Mouse (Mus musculus): Measurements from ENCODE around the gene Plac9a.
"Not testable (repeated sequence)": the region's sequence is repeated elsewhere in the genome, so short reads cannot be mapped to it uniquely, and the experiment has no call there.

Plac9a gene

DNA sequence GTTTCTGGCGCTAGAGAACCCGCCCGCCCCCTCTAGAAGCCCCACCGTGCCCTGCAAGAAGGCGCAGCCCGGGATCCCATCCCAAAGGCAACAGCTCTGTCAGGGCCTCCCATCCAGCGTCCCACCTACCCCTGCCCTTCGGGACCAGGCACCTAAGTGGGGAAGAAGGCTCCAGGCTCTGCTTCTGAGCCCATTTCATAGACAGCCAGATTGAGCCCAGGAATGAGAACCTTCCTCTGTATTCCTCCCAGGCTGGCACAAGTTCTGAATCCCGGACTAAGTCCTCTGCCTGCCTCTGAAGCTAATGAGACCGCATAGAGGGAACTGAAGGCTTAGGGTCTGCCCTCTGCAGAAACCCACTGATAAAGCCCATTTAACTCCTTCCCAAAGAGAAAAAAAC lies at the start of gene Plac9a:
Plac9a (minus strand) TSS at position 101 of the 400 bp plus-strand sequence.
- not testable (repeated sequence) for DNase-seq (ENCODE audit: low spot score)

DNA sequence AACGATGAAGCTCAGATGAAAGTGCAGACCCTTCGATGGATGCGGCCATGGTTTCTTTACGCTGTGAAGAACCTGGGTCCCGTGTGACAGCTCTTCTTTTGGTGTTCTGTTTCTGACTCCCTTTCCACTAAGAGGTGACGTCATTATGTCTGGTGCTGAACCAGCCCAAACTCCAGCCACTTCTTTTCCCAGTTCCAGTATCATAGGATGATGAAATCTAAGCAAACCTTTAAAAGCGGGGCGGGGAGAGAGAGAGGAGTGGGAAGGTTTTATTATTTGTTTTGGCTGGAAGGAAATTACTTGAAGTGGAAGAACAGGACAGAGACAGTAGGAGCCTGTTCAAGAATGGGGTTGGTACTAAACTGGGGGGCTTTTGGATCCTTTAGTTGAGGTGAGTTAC lies 35.1 kb upstream of the Plac9a start, which contains the start of gene Cphx1:
Cphx1 (plus strand) TSS at position 301 of the 400 bp plus-strand sequence.
- DNase-seq (ENCODE audit: low spot score) = not testable (repeated sequence)

DNA sequence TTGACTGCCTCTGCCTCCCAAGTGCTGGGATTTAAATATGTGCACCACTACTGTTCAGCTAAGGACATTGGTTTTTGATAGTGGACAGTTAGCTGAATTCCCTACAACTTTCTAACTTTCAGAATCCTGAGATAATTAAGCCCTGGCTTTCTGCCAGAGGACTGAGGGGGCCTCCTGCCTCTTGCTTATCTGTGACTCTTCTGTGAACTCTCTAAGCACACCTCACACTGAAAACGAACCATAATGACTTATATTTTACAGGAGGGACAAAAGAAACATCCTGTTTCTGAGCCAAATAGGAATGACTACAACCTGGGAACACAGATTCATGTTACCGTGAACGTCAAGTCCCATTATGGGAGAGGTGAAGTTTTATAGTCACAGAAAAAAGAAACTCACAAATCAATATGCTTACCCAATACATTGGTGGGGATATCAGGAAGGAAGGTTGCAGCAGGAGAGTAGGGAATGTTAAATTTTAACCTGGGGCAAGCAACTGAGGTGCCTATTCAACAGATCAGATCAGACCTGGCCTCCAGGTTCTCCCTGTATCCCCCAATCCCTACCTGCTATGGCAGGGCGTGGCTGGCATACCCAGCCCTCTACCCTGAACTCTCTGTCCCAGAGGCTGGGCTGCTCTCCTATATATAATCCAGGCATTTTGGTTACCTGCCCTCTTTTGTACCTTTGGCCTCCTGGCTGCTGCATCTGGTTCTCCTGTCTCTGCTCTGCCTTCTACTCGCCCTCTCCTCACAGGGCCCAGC lies 34.1 kb upstream of the Plac9a start:
- DNase-seq (ENCODE audit: low spot score) = not testable (repeated sequence)

DNA sequence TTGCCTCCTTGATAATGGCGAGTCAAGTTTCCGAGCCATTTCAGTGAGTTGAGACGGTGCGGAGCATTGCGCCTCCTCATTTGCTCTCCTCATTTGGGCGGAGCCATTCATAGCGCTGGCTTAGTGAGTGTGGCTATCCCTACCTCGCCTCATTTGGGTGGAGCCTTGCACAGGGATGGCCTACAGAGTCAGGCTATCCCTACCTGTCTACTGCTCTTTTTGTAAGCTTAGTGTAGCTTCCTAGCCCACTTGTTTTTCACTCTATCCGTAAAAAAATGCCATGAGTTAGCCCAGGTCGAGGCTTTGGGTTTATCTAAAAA lies 24.6 kb upstream of the Plac9a start, which contains the start of gene Tmem254a:
Tmem254a (minus strand) TSS at position 111 of the 320 bp plus-strand sequence.
- not testable (repeated sequence) for DNase-seq (ENCODE audit: low spot score)

DNA sequence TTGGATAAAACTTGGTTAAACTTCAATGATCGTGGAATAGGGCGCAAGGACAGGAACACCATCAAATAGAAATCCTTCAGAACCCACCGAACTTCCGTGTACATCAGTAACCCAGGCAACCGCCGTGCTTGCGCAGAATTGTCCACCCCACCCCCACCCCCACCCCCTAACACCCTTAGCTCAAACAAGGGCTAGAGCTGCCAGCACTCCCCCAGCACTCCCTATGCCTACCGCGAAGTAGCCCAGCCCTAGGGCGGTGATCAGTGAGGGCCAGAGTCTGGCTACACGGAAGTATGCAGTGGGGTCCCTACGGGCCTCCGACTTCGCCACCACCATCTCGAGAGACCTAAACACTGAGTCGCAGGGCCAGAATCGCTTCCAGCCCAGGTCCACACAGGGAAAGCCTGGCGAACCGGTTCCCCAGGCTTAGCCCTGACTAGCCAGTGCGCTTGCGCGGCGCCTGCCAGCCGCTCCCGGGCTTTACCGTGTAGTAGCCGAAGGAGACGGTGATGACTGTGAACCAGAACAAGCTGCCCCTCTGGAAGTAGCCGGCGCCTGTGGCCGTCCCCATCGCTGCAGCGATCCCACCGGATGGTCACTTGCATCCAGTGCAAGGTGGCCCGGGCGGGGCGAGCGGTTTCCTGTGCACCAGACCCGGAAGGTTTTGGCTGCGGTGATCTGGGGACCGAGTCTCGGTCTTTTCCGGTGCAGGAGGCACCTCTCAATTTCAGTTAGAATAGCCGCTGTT lies 24.1 kb upstream of the Plac9a start:
- DNase-seq (ENCODE audit: low spot score) = not testable (repeated sequence)

DNA sequence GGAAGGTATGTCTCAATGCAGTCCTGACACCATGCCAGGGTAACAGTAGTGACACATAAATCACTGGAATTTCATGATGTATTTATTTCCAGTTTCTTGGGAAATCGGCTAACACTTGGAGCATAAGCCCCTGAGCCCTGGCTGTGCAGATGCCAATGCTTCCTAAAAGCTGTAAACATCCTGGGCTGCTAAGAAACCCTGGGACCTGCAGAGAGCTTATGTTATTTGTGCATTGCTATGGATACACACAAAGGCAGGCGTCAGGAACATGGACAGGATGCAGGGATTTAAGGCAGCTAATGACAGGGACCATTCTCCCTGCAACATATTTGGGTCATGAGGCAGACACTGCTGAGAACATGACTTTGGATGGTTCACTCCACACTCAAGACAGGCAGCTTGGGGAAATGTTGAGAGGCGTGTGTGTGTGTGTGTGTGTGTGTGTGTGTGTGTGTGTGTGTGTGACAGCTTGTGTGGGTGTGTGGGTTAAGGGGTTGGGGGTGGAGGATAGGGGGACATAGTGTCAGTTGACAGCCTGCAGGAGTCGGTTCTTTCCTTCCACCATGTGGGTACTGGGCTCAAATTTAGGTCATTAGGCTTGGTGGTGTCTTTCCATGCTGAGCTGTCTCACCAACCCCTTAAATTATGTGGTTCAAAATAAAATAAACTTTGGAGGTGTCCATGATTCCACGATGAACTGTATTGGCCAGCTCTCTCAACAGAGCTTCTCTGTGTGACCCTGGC lies 15.7 kb upstream of the Plac9a start:
- not testable (repeated sequence) for DNase-seq (ENCODE audit: low spot score)

DNA sequence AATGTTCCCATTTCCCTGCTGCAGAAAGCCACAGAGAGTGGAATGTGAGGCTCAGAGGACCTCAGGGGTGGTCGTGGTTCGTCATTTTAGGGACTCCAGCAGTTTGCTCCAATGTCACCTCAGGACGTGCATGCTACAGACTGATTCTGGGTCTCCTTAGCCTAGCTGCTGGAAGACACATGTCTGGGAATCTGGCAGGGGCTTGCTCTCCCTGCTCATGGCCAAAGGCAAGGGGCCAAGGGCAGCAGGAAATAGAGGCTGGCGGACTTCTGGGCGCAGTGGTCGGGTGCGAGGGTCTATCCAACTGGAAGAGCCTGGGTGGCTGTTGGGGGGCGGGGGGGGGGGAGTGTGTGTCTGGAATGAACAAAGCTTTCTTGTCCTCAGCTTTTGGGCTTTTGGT lies 6.1 kb upstream of the Plac9a start:
- DNase-seq (ENCODE audit: low spot score) = not testable (repeated sequence)

DNA sequence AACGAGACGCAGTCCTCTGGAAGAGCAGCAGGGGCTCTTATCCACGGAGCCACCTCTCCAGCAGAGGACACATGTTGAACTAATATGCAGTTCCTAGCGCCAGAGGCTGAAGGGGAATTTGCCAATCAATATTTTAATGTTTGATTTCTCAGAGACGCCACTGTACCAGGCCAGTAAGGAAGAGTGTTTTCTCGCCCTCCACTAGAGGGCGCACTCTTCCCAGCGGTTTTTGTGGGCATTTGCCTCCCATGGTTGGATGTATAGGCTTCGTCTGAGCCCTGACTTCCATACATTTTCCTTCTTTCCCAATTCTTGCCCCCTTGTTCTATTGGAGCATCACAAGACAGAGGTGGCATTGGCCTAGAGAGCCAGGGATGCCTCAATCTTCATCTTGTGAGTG lies 4.4 kb upstream of the Plac9a start:
- not testable (repeated sequence) for DNase-seq (ENCODE audit: low spot score)

DNA sequence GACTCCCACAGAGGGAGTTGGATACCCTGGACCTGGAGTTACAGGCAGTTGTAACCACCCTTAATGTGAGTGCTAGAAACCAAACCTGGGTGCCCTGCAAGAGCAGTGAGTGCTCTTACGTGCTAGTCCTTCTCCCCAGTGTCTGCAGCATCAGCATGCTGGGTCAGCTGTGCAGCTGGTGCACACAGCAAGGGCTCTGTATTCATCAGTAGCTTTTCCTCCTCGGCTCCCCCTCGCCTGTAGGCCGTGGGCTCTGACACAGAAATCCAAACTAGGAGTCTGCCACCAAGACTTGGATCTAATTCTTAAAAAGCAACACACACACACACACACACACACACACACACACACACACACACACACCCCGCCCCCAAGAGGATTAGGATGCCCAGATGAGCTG lies 2.3 kb upstream of the Plac9a start:
- not testable (repeated sequence) for DNase-seq (ENCODE audit: low spot score)

DNA sequence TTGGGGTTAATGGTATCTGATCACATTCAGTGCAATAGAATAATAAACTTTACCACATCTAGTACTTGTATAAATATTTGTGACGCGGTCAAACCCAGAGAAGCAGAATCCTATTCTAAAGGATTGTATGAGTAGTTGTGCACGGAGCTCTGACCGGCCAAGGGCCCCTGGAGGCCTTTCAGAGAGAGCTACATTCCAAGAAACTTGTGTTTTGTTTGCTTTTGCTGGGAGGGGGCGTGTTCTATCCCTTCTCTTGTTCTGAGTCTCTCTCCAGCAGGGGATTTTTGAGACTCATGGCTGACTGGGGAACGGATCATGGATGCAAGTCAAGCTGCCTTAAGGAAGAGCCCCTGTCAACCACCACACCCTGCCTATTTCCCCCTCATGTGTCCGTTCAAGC lies 7.2 kb downstream of the Plac9a start:
- DNase-seq (ENCODE audit: low spot score) = not testable (repeated sequence)

DNA sequence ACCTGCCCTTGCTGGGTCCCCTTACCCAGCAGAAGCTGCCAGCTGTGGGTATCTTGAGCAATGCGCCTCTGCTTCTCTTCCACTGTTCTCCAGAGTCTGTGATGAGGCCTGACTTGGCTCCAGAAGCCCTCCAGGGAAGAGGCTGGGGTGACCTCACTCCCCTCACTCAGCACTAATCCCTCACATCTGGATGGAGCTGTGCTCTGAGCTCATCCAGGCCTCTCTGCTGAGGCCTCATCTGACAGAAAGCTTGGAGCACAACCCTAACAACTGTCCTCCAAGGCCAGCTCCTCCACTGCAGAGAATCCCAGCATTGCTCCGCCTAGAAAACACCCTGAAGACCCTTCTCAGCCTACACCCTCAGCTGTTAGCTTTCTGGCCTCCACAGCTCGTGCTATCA lies 8.3 kb downstream of the Plac9a start:
- DNase-seq (ENCODE audit: low spot score) = not testable (repeated sequence)

DNA sequence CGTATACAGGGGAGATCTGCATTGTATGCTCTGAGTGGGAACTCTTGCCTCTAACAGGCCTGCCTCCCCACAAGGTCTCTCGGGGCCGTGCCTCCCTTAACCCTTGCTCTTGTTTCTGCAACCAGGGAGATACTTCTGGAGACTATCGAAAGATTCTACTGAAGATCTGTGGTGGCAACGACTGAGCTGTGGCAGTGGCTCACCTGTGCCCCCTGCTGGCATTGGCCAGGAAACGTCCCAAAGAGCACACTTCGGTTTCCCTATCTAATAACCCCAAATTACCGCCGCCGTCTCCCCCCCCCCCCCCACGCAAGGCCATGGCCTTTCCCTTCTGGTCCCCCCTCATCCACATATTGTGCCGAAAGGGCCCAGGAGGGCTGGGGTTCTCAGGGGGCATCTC lies 17.0 kb downstream of the Plac9a start:
- not testable (repeated sequence) for DNase-seq (ENCODE audit: low spot score)

DNA sequence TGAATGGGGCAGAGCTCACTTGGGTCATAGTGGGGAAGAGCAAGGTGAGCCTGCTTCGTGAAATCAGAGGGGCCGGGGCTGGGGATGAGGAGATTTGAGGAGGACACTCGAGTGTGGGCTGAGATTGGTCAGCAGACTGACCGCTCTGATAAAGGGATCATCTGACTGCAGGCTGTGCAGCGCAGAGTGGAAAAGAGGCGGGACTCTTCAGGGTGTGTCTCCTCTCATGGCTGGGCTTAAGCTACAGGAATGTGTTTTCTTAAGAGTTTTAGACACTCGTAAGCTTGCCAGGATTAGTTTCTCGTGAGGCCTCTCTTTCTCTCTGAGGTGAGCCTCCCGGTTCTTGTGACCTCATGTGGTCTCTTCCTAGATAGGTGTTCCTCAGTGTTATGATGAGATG lies 21.1 kb downstream of the Plac9a start:
- not testable (repeated sequence) for DNase-seq (ENCODE audit: low spot score)

DNA sequence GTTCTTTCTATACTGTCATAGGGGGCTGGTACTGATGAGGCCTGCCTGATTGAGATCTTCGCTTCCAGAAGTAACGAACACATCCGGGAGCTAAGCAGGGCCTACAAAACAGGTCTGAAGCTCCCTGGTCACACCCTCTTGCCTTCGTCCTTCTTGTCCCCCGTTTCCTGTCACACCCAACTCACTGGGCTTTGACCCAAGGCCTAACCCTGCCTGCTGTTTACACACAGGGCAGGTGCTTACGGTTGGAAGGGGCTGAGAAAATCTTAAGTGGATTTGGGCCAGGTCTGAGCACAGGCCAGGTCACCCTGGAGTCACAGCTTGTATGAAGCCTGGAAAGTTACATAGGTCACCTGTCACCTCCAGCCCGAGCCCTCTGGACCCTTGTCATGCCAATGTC lies 26.3 kb downstream of the Plac9a start:
- not testable (repeated sequence) for DNase-seq (ENCODE audit: low spot score)

DNA sequence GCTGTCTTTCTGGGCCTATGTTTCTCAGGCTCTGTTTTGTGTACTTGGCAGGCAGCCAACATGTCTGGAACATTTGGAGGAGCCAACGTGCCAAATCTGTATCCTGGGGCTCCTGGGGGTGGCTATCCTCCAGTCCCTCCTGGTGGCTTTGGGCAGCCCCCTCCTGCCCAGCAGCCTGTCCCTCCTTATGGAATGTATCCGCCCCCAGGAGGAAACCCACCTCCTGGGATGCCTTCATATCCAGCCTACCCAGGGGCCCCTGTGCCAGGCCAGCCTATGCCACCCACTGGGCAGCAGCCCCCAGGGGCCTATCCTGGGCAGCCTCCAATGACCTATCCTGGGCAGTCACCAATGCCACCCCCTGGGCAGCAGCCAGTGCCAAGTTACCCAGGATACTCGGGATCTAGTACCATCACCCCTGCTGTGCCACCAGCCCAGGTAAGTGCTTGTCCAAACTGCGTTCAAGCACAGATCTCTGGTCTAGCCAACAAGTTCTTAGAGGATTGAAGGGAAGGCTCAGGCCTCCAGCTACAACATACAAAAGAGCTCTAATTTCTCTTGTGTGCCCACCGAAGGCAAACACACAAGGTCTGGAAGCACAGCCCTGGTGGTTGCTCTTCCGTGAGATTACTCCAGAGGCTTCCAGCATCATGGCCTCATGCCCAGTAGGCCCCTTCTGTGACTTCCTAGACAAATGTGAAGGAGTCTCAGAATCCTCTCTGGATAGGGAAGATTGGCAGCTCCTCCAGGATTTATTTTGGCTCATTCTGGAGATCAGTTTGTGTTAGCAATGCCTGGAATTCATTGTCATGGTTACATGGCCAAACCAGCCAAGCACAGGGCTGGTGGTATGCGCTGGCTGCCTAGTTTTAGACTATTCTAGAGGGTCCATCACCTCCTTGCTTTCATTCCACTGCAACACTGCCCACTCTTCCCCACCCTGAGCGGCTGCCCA lies 30.2 kb downstream of the Plac9a start:
- DNase-seq (ENCODE audit: low spot score) = no peak

DNA sequence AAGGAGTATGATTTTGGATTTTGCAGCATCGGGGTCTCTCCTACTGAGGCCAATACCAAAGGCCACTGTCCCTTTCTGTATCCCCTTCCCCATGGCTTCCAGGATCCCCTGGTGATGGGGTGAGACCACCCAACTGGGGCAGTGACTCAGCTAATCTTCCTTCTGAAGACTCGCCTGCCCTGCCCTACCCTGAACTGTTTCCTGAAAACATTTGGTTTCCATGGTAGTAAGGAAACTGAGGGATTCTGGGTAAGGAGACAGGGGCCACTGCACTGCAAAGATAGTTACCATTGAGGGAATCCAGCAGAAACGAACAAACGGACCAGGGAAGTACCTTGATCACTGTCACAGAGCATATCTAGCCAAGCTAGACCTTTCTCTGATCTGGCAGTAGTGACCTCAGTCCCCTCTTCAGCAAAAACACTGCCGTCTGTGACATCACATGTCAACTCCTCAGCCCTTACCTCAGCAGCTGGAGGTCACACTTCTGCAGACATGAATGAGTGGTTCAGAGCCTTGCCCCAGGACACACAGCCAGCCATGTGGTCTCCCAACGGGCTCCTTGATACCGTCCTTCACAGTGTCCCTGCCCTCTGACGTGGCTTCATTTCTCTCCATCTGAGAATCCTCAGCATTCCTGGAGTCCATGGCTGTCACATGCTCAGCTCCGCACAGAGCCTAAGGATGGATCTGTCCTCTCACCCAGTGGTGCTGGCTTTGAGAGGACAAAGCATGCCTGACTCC lies 33.6 kb downstream of the Plac9a start:
- DNase-seq (ENCODE audit: low spot score) = no peak

DNA sequence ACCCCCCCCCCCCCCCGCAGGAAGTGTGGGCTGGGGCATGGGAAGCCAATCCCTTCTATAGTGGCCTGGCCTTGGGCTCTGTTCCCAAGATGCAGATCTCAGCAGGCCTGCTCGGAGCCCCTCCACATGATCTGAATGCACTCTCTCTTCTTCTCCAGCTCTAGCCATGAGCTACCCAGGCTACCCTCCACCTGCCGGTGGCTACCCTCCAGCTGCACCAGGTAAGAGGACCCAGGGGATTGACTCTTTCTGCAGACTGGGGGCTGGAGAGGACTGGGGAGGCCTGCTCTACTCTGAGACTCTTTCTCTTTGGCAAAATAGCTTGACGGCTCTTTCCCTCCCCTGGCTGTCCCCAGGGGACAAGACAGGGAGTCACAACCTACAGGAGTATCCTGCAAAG lies 34.2 kb downstream of the Plac9a start:
- no peak for DNase-seq (ENCODE audit: low spot score)

DNA sequence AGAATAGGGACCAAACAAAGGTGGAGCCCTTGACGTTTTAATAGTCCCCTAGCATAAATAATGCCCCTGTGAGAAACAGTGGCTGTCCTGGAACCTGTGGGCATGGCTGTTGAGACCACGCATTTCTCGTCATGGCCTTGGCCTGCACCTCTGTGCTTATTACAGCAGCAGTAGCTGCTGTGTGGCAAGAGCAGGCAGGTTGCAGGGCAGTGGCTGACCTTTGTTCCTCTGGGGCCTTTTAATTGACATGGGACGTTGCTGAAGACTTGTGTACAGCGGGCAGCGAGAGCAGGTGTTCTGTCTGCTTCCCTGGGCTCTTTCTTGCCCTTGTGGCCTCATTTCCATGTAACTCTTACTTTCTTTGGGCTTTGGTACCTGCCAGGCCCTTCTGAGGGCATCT lies 35.1 kb downstream of the Plac9a start:
- no peak for DNase-seq (ENCODE audit: low spot score)

DNA sequence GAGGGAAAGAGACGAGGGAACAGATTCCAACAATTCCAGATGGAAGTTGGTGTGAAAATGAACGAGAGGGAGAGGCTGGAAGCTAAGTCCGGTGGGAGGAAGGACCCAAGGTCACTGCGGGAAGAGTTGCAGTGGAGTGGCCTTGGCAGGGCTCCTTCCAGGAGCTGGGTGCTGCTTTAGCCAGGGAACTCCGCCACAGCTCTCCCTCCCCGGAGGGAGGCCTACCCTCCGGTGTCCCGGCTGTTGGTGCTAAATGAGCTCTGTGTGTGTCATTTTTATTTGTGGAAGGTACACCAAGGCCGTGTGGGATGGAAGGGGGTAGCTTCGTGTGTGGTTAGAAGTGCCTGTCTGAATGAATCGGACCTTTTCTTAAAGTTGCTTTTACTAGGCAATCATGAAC lies 36.1 kb downstream of the Plac9a start:
- DNase-seq (ENCODE audit: low spot score) = no peak

DNA sequence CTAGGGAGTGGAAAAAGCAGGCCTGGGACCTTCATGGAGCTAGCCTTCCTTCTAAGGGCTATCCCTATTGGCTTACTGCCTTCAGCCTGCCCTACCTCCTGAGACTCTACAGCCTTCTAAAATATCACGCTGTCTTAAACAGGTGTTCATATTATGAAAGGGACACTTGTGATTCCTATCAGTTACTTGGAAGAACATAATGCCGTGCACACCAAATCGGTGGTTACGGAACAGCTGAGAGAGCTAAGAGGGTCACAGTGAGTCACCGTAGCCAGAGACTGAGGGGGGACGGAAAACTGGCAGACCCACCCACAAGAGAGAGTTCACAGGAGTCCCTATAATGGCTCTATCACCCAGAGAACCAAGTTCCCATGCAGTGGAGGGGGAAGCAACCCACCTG lies 36.5 kb downstream of the Plac9a start:
- DNase-seq (ENCODE audit: low spot score) = no peak

DNA sequence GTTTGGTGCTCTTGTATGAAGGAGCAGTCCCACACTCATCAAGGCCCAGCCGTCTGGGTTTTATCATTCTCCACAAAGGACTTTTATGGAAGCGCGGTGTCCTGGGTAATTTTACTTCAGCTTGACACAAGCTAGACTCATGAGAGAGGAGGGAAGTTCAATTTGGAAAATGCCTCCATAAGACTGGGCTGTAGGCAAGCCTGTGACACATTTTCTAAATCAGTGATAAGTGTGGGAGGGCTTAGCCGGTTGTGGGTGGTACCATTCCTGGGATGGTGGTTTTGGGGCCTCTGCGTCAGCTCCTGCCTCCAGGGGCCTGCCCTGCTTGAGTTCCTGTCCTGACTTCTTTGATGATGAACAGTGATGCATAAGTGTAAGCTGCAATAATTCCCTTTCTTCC lies 37.6 kb downstream of the Plac9a start:
- DNase-seq (ENCODE audit: low spot score) = no peak
